13 mouse cellular contexts compared by ENCODE assay signal in the genomic region with DNA sequence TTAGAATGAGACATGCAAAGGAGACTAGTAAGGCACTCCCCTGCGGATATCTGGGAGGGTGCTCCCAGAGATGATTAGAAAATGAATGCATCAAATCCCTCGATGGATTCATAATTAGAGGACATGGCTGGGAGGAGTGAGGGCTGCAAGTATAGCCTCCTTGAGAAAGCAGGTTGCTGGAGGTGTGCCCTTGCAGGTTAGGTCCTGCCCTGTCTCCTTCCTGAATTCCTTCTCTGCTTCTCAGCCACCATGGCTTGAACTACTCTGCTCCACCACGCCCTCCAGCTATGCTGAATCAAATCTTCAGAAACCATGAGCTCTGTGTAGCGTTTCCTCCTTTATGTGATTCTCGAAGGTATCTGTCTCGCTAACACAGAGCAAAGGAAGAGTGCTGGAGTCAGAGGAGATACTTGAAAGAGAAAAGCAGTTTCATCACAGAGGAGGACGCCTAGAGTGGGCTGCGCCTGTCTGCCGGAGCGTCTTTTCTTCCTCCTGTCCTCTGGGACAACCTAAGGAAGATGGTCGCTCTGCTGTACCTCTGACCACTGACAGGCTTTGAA.
"Had no signal": no experiment of that assay in that cellular context is flagged by ENCODE, and none has a peak within 500 bp of the region (broad histone marks: within the 10 kb centered on the region; RNA-seq: fewer than 3 reads in every experiment).

No protein-coding gene starts in this region.

- H3K4me3 ChIP-seq: layer of hippocampus, adult 2 months; limb, embryonic 13.5 days; neural tube, embryonic 12.5 days had no signal

- H3K4me1 ChIP-seq: limb, embryonic 13.5 days; neural tube, embryonic 12.5 days had no signal

- DNase-seq: kidney, adult 11 months; kidney, postnatal 10 days; kidney, postnatal 4 days; left cerebral cortex, postnatal 4 days; lung, adult 18-20 months; right cerebral cortex, postnatal 4 days; spleen, adult 18-20 months; thymus, adult 18-20 months; thymus, postnatal 14 days had no signal

- H3K27ac ChIP-seq: layer of hippocampus, adult 2 months; limb, embryonic 13.5 days; liver, embryonic 14.5 days; neural tube, embryonic 12.5 days had no signal

- H3K4me2 ChIP-seq: limb, embryonic 13.5 days; neural tube, embryonic 12.5 days had no signal

- H3K9me3 ChIP-seq: limb, embryonic 13.5 days; neural tube, embryonic 12.5 days had no signal

- H3K9ac ChIP-seq: limb, embryonic 13.5 days; liver, embryonic 14.5 days; neural tube, embryonic 12.5 days had no signal

- H3K27me3 ChIP-seq: limb, embryonic 13.5 days; neural tube, embryonic 12.5 days had no signal
